Mouse (Mus musculus) urinary bladder, postnatal 4 days (tissue): ENCODE data around the gene Jade1.

Source experiments
- DNase-seq, 2 experiments: peaks; one replicate each; pipeline ENCODE4 v3.0.0; 2021 to 2022; ENCODE audit warnings: low spot score in 2 of 2

Jade1 gene

GRCm38 (mm10) chr3:41551671-41552070 lies 3.9 kb upstream of the Jade1 start:
- no peak for DNase-seq

DNA sequence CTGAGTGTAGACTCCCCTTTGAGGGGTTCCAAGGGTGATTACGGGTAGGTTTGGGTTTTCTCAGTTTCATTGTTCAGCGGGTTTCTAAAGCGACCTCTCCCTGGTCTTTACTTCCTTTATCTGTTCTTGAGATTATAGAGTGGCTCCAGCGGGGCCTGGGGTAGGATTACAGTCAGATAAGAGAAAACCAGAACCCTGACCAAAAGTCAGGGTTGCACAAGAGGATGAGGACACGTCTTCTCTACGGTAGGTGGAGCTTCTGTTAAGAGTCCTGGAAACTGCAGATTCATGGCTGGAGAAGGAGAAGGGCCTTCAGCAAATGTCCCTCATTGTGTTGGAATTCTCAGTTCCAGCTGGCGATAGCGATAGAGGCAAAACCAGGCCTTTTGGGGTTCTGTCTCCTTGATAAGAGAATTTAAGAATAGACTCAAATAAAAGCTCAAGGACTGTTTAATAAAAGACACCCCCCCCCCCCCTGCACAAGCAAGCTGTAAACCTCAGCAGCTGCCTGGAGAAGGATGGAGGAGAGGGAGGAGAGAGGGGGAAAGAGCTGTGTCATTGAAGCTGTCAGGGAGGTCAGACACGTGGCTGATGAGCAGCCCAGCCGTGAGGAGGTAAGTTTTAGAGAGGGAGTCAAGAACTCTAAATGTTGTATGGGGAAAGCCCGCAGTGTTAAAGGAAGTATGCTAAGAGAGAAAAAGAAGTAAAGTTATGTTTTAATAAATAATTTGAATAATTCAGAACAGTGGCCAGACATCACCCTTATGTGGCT lies 2.6 kb upstream of the Jade1 start:
- no peak for DNase-seq

GRCm38 (mm10) chr3:41553681-41554080 lies 1.9 kb upstream of the Jade1 start:
- DNase-seq: no peak

DNA sequence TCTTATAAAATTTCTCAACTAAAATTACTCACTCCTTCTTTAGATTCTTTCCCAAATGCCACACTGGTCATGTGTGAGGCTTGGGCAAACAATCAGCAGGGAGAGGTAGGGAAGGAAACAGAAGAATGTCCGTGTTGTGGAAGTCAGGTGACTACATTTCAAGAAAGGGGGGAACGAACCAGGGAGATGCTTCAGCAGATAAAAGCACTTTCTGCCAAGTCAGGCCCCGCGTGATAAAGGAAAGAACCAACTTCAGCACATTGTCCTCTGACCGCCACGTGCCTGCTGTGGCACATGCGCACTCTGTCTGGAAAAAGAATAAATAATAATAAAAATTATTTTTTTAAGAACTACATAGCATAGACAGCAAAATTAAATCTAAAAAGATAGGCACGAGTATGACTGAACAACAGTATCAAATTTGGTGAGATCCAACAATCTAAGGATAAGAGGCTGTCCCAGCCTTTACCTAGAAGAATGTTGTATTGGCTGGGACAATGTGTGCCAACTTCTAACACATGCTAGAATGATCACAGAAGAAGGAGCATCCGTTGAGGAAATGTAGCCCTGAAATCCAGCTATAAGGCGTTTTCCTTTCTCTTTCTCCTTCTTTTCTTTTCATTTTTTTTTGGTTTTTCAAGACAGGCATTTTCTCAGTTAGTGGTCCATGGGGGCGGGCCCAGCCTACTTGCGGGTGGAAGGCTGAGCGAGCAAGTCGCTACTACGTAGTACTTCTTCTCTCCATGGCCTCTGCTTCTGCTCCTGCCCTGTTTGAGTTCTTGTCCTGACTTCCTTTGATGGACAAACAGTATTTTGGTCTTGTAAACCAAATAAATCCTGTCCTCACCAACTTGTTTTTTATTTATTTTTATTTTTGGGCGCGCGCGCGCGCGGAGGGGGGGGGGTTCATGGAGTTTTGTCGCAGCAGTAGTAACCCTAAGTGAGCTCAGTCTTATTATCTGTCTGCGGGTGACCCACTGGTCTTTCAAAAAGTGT lies 753 bp upstream of the Jade1 start:
- DNase-seq: no peak

DNA sequence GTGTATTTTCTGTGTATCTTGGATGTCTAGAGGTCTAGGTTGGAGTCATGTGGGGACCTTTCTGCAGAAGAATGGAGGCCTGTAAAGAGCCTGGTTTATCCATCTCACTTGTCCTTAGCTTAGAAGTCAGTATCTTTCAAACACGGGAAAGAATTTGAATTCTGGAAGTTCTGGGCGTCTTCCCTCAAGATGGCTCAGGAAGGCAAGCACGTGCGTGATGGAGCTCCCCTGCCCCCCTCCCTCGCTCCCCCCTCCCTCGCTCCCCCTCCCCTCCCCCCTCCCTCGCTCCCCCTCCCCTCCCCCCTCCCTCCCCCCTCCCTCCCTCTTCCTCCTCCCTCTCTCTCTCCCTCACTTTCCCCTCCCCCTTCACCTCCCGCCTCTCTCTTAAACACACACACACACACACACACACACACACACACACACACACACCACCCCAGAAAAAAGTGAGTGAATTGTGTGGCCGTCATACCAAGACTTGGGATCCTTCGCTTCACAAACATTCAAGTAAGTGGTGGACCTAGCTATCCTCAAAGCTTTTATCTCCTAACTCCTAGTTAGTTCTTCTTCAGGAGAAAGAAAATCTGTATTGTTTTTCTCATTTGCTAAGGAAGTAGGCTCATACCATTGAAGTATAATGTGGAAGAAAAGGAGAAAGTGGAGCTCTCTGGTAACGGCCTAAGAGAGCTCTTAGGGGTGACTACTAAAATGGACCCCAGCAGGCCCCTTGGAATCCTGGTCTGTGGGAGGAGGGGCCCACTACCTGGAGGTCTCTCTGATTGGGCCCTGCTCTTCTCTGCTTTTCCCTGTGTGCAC lies 1.1 kb downstream of the Jade1 start:
- DNase-seq: no peak

DNA sequence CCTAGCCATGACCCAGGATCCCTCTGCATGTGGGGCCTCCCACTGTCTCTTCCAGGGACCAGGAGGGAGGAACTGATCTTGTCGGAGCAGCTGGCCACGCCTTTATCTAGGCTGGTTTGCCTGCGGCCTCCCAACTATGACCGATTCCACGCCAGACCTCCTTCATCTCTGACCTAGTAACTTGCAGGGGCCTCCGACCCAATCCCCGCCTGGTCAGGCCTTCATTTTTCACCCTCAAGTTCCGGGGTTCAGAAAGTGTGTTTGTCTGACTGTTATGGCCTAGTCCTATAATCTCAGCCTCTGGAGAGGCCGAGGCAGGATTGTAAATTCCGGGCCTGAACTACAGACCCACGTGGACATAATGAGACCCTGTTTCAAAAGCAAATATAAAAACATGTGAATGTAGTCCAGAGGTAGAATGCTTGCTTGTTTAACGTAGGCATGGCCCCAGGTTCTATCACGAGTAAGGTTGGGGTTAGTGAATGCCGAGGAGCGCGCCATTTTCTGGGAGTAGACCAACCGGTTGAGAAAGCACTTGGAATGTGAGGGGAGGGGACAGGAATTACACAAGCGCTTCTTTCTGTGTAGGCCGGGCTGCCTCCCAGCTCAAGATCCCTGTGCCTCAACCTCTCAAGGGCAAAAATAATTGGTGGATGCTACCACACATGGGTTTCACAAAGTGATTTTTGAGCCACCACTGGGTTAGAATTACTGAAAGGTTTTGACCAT lies 1.9 kb downstream of the Jade1 start:
- DNase-seq: no peak

GRCm38 (mm10) chr3:41560489-41560888 lies 5.0 kb downstream of the Jade1 start:
- DNase-seq: no peak

DNA sequence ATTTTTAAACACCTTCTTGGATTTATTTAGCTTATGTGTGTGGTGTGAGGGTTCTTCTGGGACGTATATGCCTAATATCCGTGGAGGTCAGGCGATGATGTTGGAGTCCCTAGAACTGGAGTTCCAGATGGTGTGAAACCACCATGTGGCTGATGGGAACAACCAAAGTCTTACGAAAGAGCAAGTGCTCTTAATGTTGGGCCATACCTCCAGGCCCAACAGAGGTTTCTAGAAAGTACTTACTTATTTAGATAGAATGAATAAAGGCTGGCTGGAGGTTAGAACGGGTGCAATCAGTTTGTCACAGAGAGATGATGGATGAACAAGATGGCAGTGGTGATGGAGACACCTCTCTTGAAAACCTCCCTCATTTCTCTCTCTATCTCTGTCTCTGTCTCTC lies 6.3 kb downstream of the Jade1 start:
- DNase-seq: no peak

GRCm38 (mm10) chr3:41563211-41563931 lies 7.8 kb downstream of the Jade1 start:
- DNase-seq: peak; percentile 74 to 83

DNA sequence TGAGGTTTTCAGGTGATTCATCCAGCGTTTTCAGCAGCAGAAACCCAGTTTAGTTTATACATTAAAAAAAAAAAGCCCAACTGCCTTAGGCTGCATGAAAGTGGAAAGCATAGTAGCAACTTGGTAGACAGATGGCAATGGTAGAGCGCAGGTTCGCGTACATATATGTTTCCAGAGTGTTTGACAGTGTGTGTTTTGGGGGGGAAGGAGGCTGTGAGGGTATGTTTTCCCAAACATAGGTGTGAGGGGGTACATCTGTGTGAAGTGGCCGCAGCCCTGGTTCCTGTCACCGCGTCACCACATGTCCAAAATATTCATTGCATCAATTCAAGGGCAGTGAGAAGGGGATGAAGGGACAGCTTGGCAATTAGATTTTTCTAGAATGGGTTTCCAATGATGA lies 8.5 kb downstream of the Jade1 start:
- no peak for DNase-seq

- peak; percentile 71 to 75 for DNase-seq
These were observed 9.1 kb downstream of the Jade1 start for GRCm38 (mm10) chr3:41564471-41565213.

GRCm38 (mm10) chr3:41565410-41565823 lies 9.9 kb downstream of the Jade1 start:
- peak; percentile 81 to 84 for DNase-seq

DNA sequence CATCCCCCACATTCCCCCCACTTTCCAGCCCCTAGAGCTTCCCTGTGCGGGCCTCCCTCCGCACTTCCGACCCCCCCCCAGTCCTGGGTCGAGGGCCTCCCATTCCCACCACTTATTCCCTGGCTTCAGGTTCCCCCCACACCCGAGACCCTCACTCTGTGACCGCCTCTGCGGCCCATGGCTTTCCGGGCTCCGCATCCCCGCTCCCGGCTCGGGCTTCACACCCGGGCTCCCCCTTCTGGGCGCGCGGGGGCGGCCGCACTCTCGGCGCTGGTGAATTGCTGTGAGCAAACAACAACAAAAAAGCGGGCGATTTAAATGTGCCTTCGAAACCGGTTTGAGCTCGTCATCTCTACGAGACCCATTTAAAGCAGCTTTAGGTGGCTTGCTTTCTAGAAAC lies 10.4 kb downstream of the Jade1 start:
- DNase-seq: peak; percentile 78 to 84

GRCm38 (mm10) chr3:41569943-41570342 lies 14.4 kb downstream of the Jade1 start:
- DNase-seq: no peak

DNA sequence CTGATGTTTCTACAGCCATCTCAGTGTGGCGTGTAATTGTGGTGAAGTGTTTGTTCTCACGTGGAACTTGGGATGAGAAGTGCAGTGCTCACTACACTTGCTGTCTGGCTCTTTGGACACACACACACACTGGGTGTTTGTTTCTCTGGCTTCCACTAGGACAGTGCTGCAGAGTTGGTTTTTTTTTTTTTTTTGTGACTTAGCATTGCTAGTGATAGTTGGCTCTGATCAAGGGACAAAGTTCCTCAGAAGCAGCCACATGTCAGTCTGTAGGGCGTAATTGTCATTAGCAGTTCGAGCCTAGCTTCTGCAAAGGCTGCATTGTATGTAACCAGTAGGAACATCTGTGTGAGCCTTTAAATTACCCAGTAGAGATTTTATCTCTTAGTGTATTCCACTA lies 16.6 kb downstream of the Jade1 start:
- no peak for DNase-seq

- no peak for DNase-seq
These were observed 17.4 kb downstream of the Jade1 start for GRCm38 (mm10) chr3:41572968-41573367.

DNA sequence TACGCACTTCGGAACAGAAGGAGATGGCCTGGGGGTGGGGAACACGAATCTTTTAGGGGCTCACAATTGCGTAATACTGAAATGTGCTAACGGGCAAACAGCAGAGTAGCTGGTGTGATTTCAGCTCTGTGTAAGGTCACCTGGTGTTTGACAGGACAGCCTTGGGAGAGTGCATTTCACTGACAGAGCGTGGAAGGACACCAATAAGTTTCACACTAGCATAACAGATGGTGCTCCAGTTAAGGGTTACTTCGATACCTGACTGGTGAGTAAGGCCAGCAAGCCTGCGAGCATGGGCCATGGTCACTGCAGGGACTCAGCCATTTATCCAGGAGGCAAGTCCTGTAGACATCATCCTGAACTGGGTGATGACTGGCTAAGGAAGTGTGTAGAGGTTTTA lies 18.7 kb downstream of the Jade1 start:
- no peak for DNase-seq

DNA sequence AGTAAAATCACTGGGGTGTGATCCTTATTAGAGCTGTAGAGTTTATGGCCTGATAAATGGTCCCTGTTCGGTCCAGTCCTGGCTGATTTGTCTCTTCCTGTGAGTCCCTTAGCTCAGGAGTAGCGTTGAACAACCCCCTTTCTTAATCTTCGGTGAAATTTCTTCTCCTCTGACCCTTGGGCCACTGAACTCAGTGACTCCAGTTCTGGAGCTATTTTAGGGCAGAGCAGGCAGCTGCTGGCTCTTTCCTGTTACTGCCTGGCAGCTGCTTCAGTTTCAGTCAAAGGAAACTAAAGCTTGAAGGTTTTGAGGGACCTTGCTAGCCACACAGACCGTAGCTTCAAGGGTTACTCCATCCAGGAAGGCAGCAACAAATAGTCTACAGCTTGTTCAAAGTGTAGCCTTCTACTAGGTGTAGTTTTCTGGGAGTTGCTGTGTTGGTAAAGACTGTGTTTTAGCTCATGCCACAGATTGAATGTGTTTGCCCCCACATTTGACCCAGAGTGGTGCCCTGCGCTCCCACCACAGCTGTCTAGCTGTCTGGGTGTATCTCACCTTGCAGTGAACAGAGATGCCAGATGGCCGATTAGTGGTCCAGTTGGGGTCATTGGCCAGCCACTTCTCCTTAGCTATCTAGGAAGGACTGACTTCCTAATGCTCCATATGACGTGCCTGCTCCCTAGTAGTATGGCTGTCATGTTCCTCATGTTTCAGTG lies 19.3 kb downstream of the Jade1 start:
- no peak for DNase-seq

- DNase-seq: no peak
These were observed 20.4 kb downstream of the Jade1 start for GRCm38 (mm10) chr3:41575971-41576370.
